Mouse (Mus musculus) retina, postnatal 7 days (tissue): Measurements from ENCODE around the gene Slc25a3.

Source experiments
- DNase-seq: peaks from one replicate; pipeline ENCODE4 v3.0.0-alpha.2; 2012; ENCODE audit warnings: low read depth, low spot score

The Slc25a3 gene

DNA sequence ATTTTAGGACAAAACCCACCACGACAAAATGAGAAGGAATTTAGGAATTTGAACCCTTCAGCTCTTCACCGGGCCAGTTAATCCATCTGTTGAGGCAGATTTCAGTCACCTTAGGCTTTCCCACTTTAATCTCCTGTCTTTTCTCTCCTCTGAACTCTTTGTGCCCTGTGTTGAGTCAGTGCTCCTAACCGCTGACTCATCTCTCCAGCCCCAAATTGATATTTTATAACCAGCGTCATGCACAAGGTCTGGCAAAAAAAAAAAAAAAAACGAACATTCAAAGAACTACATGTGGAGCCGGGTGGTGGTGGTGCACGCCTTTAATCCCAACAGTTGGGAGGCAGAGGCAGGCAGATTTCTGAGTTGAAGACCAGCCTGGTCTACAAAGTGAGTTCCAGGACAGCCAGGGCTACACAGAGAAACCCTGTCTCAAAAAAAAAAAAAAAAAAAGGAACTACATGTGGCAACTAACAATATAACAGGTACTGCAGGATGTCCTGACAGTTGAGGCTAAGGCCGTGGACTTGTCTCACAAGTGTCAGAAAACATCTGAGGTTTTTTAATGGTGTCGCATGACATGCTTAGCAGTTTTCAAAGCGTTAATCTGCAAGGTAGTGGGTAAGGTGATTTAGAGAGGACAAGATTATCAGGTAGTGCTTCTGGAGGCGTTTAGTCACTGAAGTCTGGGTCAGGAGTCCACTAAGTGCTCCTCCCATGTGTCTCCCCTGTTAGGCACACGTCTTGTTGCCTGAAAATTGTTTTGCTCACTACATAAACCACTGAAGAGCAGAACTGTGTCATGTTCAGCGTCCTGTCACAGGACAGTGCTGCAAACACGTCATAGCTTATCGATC, 29.4 kb downstream of the Slc25a3 start:
- no peak for DNase-seq

DNA sequence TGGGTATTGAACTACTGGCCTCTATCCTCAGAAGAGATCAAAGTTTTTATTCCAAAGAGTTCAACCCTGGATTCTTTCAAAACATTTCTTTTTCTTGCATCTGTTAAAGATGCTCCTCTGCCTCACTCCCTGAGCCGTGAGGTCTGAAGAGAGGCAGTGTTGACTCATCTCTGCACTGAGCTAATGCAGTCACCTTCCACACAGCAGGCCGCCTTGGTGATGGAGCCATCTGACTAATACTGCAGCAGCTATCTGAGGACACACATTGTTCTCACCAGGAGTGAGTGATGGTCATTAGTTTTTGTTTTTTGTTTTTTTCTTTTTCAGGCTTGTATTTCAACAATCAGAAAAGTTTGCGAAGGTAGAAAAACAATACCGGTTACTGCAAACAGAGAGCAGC, 31.0 kb downstream of the Slc25a3 start:
- DNase-seq, result no peak

- no peak for DNase-seq
Observed at GRCm38 (mm10) chr10:91083393-91083927, 40.4 kb downstream of the Slc25a3 start.

DNA sequence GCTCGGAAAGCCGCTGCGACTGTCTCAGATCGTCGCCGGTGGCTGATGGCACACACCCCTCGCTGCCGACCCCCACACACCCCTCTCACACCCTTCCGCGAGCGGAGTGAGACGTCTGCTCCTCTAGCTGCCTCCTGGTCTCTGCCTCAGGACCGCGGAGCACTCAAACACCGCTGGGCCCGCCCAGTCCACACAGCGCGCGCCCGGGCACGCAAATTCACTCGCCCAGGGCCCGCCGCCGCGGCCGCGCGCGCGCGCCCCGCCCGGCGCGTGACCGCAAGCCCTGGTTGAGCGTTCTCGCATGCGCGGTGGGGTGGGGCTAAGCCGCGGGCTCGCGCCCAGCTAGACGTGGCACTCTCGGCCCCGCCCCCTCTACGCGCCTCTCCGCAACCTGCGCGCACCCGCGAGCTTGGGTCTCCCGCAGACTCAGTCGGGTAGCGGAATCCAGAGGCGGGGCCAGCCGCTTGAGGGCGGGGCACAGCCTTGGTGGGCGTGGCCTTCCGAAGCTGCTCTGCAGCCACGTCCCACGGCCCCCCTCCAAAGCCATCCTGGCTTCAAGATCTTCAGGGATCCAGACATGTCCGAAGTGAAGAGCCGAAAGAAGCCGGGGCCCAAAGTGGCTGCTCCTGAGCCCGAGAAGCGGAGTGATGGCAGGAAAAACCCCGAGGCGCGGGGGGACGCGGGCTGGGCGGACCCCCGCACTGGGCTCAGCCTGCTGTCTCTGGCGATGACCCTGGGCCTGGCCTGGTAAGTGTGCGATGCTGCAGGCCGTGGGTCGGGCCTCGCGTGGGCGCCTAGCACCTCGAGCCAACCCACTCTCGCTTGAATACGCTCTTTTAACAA, 41.1 kb downstream of the Slc25a3 start, which contains the start of the genes Apaf1 and Ikbip:
Gene Apaf1, minus strand, starts transcription at position 221 of the 843 bp plus-strand sequence.
Gene Ikbip, plus strand, starts transcription at position 391 of the 843 bp plus-strand sequence.
- DNase-seq, result peak; percentile 99

DNA sequence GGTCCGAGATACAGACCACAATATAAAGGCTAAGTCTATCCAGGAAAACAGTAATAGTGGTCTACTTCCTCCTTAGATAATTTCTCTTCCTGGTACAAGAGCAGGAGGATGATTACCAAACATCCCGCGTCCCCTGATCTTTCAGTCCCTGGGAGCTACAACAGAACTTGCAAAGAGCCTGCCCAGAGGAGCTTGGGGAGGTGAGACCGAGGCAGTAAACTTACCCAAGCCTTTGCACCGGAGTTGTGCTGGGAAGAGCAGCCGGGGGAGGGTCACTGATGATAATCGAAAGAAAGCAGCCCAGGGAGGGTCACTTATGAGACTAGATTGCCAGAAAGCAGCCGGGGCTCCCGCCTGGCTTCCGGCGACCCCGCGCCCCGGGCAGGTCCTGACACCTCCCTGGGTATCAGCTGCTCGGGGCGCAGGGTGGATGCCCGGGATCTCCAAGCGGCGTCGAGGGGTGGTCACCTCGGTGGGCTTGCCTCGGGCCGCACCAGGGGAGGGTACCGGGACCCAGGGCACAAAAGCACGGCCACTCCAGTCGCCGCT, 41.8 kb downstream of the Slc25a3 start:
- DNase-seq, result no peak

DNA sequence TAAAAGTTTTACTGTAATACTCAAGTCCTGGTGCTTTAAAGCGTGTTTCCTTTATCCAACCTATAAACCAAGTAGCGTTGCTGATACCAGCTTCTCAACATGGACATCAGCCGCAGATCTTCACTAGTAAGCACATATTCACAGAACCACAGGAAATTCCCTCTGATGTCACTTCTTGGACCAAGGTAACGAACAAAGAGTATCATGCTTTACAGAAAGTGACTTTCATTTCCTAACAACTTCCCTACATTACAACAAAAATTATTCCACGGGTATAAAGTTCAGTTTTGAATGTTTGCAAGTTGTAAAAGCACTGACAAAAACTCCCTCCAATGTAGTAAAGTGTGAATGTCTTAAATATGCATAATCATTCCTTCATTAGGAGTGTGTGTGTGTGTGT, 43.3 kb downstream of the Slc25a3 start:
- no peak for DNase-seq

- no peak for DNase-seq
Observed at GRCm38 (mm10) chr10:91076667-91077066, 47.2 kb downstream of the Slc25a3 start.

- no peak for DNase-seq
Observed at GRCm38 (mm10) chr10:91073345-91073744, 50.5 kb downstream of the Slc25a3 start.

DNA sequence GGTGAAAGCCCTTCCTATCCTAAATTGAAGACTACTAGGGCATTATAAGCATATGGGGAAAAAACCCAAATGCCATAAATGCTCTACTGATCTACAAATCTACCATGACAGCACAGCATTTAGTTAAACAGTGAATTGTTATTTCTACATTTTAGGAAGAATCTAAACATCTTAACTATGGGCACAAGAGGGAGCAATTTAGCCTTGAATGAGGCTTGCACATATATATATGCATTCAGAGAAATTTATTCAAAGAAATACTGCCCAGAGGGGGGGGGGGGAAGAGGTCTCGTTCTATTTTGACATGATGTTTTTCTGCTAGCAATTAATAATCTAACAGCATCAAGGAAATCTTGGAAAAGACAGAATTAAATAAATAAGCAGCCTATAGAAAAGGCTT, 52.1 kb downstream of the Slc25a3 start:
- DNase-seq, result no peak
